Mouse (Mus musculus) limb, embryonic 14.5 days (tissue): ENCODE measurements around the gene Dhx29. TPM values are rescaled to one million over a fixed set of nuclear protein-coding genes. Genes with fewer than 3 reads are reported as not detected.
"Not testable (repeated sequence)": the region's sequence is repeated elsewhere in the genome, so short reads cannot be mapped to it uniquely, and the experiment has no call there.

ENCODE experiments used
- ATAC-seq: fragments of 200-750 bp; cut with Nextera tagmentation; 2 replicates; pipeline ENCODE4 v1.8.0; 2017; ENCODE audit warnings: low read depth, moderate number of reproducible peaks, moderate TSS enrichment; ENCODE audit not compliant: low FRiP score
- DNase-seq: peaks from one replicate; pipeline ENCODE4 v3.0.0-alpha.2; 2015; ENCODE audit warnings: low spot score
- H3K27ac ChIP-seq: fragments of 300-500 bp; sonication (generic); replicated peaks from 2 replicates; pipeline ENCODE4 v1.5.1; 2014; ENCODE audit warnings: low read depth, mild to moderate bottlenecking, low read length, moderate library complexity, mixed read lengths
- H3K27me3 ChIP-seq: fragments of 300-500 bp; sonication (generic); 2 replicates; pipeline ENCODE4 v1.6.1; 2014; ENCODE audit warnings: low read length, mixed read lengths; ENCODE audit not compliant: control insufficient read depth, insufficient read depth
- H3K36me3 ChIP-seq: fragments of 300-500 bp; sonication (generic); 2 replicates; pipeline ENCODE4 v1.6.1; 2014; ENCODE audit warnings: mild to moderate bottlenecking, low read length, moderate library complexity, mixed read lengths; ENCODE audit not compliant: control insufficient read depth, insufficient read depth
- H3K4me1 ChIP-seq: fragments of 300-500 bp; sonication (generic); 2 replicates; pipeline ENCODE4 v1.6.1; 2014; ENCODE audit warnings: antibody characterized with exemption, low read length, mixed read lengths; ENCODE audit not compliant: control insufficient read depth, insufficient read depth
- H3K4me2 ChIP-seq: fragments of 300-500 bp; sonication (generic); replicated peaks from 2 replicates; pipeline ENCODE4 v1.6.1; 2014; ENCODE audit warnings: low read depth, mild to moderate bottlenecking, low read length, moderate library complexity; ENCODE audit not compliant: severe bottlenecking
- H3K4me3 ChIP-seq: fragments of 300-500 bp; sonication (generic); replicated peaks from 2 replicates; pipeline ENCODE4 v1.5.1; 2014; ENCODE audit warnings: low read length
- H3K9ac ChIP-seq: fragments of 300-500 bp; sonication (generic); 2 replicates; pipeline ENCODE4 v1.6.1; 2014; ENCODE audit warnings: mild to moderate bottlenecking, low read depth, low read length, moderate library complexity; ENCODE audit not compliant: severe bottlenecking
- H3K9me3 ChIP-seq: fragments of 300-500 bp; sonication (generic); 2 replicates; pipeline ENCODE4 v1.6.1; 2016; ENCODE audit warnings: low read length; ENCODE audit not compliant: control insufficient read depth
- POLR2A ChIP-seq: fragments of 200-500 bp; IDR thresholded peaks from 2 replicates; pipeline ENCODE4 v1.8.0; 2012; ENCODE audit warnings: inconsistent platforms, mild to moderate bottlenecking, moderate library complexity, borderline replicate concordance; ENCODE audit not compliant: insufficient read depth, insufficient read length; ENCODE audit errors: extremely low read depth
- WGBS: fragments of 180-500 bp; shearing (Covaris S2); extraction: QIAGEN DNeasy Blood & Tissue Kit; methylation state at CpG from one replicate; pipeline ENCODE4 v1.1.7; 2014; 5-methylcytosine and 5-hydroxymethylcytosine counted together
- polyA plus RNA-seq, 2 experiments: library from polyadenylated mRNA; depleted of rRNA in 1 of 2; stranded (reverse) in 1 of 2; unstranded in 1 of 2; fragments of >200 nt; fragmentation: Nextera tagmentation in 1 of 2; extraction: Ambion mirVana in 1 of 2; gene quantifications; 2 replicates each; pipeline versions ENCODE4 v1.2.1 to v1.2.3; 2012 to 2014

Gene Dhx29
- polyA plus RNA-seq, 2 experiments, result 13.2 to 20.5 TPM

DNA sequence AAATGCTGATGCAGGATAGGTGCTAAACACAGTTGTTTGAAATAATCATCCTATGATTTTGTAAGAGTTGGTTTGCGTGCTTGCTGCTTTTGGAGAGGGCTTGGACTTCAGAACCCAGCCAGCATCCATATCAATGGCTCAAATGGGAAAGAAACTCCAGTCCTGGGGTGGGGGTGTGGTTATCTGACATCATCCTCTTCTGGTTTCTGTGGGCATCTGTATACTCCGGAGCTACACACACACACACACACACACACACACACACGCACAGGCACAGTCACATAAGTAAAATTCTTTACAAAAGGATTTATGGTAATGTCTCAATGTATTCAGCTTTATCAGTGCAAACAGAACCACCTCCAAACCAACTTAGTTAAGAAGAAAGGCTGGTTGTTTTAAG is 72.8 kb downstream of the Dhx29 start:
- Histone ChIP-seq H3K4me2 (no peak overlapping the region), H3K9ac (no peak overlapping the region), H3K9me3 (no peaks in the 10 kb centered on the region), H3K4me3 (no peak overlapping the region), H3K27ac (no peak overlapping the region), H3K27me3 (peaks cover 50% of the 10 kb centered on the region), H3K4me1 (0 out of 2 replicates have a peak, but pooled peaks cover 8% of the 10 kb centered on the region), H3K36me3 (no peaks in the 10 kb centered on the region)
- DNase-seq (no peak), ATAC-seq (no peak)
- WGBS, result 77% methylated on average over 3 of the region's 3 CpGs
- no peak for TF ChIP-seq POLR2A

DNA sequence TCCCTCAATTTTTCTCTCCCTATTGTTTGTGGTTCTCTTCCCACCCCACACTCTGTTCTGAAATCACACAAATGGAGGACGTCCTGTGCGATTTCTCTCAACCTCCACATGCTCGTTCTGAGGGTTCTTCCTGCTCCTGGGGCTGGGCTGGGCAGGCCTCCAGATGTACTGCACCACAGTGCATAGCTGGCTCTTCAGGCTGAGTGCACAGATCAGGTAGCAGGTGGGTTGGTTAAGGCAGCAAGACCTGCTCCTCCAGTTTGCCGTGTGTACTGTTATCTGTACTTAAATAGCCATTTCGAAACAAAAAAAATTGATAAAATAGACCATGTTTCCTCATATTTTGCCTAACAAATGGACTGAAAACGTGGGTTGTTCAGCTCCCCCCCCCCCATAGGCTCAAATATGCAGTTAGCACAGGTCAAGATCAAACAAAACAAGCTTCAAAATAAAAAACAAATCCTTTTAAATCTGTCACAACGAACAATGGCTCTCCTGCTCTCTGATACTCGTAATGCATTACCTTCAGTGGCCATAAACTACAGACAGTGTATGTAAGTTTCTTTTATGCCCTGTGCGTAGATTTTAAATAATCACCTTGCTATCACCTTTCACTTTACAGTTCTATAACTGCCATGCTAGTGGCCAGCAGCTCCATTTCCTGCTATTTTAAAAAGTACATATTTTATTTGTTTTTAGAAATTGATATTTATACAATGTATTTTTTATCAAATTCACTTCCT is 73.5 kb downstream of the Dhx29 start:
- 60% methylated on average over 9 of the region's 9 CpGs for WGBS
- Histone ChIP-seq H3K27ac (no peak overlapping the region), H3K4me1 (0 out of 2 replicates have a peak, but pooled peaks cover 8% of the 10 kb centered on the region), H3K4me3 (no peak overlapping the region), H3K9me3 (no peaks in the 10 kb centered on the region), H3K27me3 (peaks cover 43% of the 10 kb centered on the region), H3K36me3 (no peaks in the 10 kb centered on the region), H3K4me2 (no peak overlapping the region), H3K9ac (no peak overlapping the region)
- ATAC-seq, result no peak
- no peak for DNase-seq
- TF ChIP-seq POLR2A, result no peak

DNA sequence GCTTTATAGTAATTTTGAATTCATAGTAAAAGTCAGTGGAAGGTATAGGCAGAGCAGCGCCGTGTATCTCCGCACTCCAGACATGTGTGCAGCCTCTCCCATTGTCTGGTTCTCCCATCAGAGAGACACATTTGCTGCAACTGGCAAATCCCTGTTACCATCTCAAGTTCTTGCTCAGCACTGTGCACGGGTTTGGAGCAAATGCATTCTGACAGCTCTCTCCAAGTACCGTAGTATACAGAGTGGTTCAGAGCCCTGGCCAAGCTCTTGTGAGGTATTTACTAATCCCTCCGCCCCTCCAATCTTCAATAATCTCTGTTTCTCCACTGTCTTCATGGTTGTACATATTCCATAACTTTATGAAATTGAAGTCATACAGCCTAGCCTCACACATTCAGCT is 85.4 kb downstream of the Dhx29 start:
- Histone ChIP-seq H3K27ac (no peak overlapping the region), H3K9ac (no peak overlapping the region), H3K4me2 (no peak overlapping the region), H3K4me3 (no peak overlapping the region), H3K36me3 (no peaks in the 10 kb centered on the region), H3K4me1 (no peaks in the 10 kb centered on the region), H3K27me3 (no peaks in the 10 kb centered on the region), H3K9me3 (no peaks in the 10 kb centered on the region)
- TF ChIP-seq POLR2A, result no peak
- ATAC-seq (no peak), DNase-seq (no peak)
- 74% methylated on average over 6 of the region's 6 CpGs for WGBS

DNA sequence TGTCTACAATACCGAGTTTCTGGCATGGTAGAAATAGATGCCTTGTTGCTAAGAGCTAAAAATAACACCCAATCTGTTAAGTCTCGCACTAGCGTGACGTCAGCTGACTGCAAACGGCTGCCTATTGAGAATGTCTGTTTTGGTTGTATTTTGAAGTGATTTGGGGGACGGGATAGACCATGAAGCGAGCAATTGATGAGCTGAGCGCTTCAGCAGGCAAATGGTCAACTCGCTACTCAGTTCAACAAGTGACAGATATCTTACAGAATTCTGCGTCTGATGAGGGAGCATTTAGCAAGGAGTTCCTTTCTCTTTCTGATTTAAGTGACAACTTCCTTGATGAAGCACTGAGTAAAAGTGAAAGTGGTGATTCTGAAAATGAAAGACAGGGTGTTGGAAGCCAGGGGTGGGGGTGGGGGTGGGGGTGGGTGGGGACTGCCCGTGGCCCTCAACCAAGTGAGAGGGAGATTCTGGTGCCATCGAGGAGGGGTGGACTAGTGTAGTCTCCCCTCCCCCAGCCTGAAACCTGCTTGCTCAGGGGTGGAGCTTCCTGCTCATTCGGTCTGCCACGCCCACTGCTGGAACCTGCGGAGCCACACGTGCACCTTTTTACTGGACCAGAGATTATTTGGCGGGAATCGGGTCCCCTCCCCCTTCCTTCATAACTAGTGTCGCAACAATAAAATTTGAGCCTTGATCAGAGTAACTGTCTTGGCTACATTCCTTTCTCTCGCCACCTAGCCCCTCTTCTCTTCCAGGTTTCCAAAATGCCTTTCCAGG is 86.1 kb downstream of the Dhx29 start:
- H3K27me3 ChIP-seq, H3K36me3 ChIP-seq, H3K9ac ChIP-seq, H3K4me1 ChIP-seq, ATAC-seq, H3K9me3 ChIP-seq, H3K27ac ChIP-seq, DNase-seq: not testable (repeated sequence)
- WGBS, result 37% methylated on average over 16 of the region's 20 CpGs
- Histone ChIP-seq H3K4me2 (peak overlapping the region; percentile 40), H3K4me3 (peak overlapping the region; percentile 18; the same call in 1 of the 2 replicates)

Other genes with a start within 250 kb of the Dhx29 start
- gene Plpp1, start 126.7 kb upstream of the Dhx29 start, polyA plus RNA-seq (2012; rRNA removed), result 48.8 and 52.9 TPM in 2 replicates
- 66.0 and 70.9 TPM in 2 replicates for gene Plpp1, start 126.7 kb upstream of the Dhx29 start, polyA plus RNA-seq (2014; fragmentation: Nextera tagmentation; extraction: Ambion mirVana)
- gene Mtrex, start 56 bp upstream of the Dhx29 start, polyA plus RNA-seq (2012; rRNA removed), result 41.3 and 50.8 TPM in 2 replicates
- 60.2 and 69.3 TPM in 2 replicates for gene Mtrex, start 56 bp upstream of the Dhx29 start, polyA plus RNA-seq (2014; fragmentation: Nextera tagmentation; extraction: Ambion mirVana)
- 0.60 and 0.80 TPM in 2 replicates for gene Ccno, start 60.3 kb downstream of the Dhx29 start, polyA plus RNA-seq (2012; rRNA removed)
- gene Ccno, start 60.3 kb downstream of the Dhx29 start, polyA plus RNA-seq (2014; fragmentation: Nextera tagmentation; extraction: Ambion mirVana), result 0.22 and 0.29 TPM in 2 replicates
- not detected in 2 replicates for gene Mcidas, start 66.4 kb downstream of the Dhx29 start, polyA plus RNA-seq (2012; rRNA removed)
- not detected in 2 replicates for gene Mcidas, start 66.4 kb downstream of the Dhx29 start, polyA plus RNA-seq (2014; fragmentation: Nextera tagmentation; extraction: Ambion mirVana)
- gene Cdc20b, start 107.7 kb downstream of the Dhx29 start, polyA plus RNA-seq (2012; rRNA removed), result 0.04 TPM in 1 of 2 replicates, not detected in the other
- not detected in 2 replicates for gene Cdc20b, start 107.7 kb downstream of the Dhx29 start, polyA plus RNA-seq (2014; fragmentation: Nextera tagmentation; extraction: Ambion mirVana)
- 76.4 and 132 TPM in 2 replicates for gene Gpx8, start 119.0 kb downstream of the Dhx29 start, polyA plus RNA-seq (2012; rRNA removed)
- gene Gpx8, start 119.0 kb downstream of the Dhx29 start, polyA plus RNA-seq (2014; fragmentation: Nextera tagmentation; extraction: Ambion mirVana), result 218 and 220 TPM in 2 replicates
- gene Gzma, start 173.5 kb downstream of the Dhx29 start, polyA plus RNA-seq (2012; rRNA removed), result 0.16 TPM in 1 of 2 replicates, not detected in the other
- not detected in 2 replicates for gene Gzma, start 173.5 kb downstream of the Dhx29 start, polyA plus RNA-seq (2014; fragmentation: Nextera tagmentation; extraction: Ambion mirVana)